Mouse (Mus musculus): ENCODE measurements at regions not wholly inside any gene's neighbourhood (a gene's known extent, or its start where the extent isn't known, plus 50 kb on each side); places are given as distances from the start of the nearest gene placed in this dataset.

DNA sequence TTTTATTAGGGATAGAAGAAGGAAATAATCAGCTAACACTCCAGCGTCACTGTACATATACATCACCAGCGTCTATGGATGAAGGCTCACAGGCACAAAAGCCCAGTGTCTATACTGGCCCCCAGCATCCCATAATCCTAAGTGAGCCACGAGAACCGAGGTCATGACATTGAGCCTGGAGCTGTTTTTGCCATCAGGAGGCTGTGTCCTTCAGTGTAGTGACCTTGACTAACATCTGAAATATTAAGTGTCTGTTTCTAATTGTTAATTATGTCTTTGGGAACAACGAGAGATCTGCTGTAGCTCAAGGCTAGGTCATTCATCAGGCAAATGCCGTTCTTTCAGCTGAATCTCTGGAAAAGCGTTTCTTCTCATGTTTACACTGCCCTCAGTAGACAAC, 68.5 kb upstream of the Robo1 start:
- Histone ChIP-seq H3K4me2 (no peak overlapping the region), H3K9ac (no peak overlapping the region), H3K4me3 (no peak overlapping the region), H3K4me1 (peaks cover 5% of the 10 kb centered on the region), H3K27ac (replicated peaks) (no peak overlapping the region), H3K36me3 (no peaks in the 10 kb centered on the region), H3K9me3 (no peaks in the 10 kb centered on the region), H3K27me3 (replicated peaks) (no peaks in the 10 kb centered on the region)
- WGBS: 63% methylated on average over 7 of the region's 7 CpGs
- ATAC-seq (ENCODE audit: extremely low read depth, insufficient number of reproducible peaks, low FRiP score, low TSS enrichment): no peak

DNA sequence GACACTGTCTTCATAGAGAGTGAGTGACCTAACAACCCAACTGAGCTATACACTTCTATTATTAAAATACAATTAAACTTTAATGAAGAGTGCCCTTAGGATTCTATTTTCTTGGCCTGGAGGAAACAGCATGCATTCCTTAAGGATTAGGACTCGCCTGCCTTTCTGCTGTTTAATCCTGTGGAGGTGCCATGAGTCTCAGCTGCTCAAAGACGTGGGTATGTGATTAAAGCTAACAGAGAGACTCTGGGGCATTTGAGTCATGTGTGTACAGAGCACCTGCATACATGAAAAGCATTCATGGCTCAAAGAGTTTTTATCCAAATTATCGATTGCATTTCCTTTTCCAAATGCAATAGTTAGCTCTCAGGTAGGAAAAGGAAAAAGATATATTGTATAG, 51.7 kb upstream of the Robo1 start:
- Histone ChIP-seq H3K4me1 (no peaks in the 10 kb centered on the region), H3K27ac (replicated peaks) (no peak overlapping the region), H3K4me3 (no peak overlapping the region), H3K4me2 (no peak overlapping the region), H3K9me3 (no peaks in the 10 kb centered on the region), H3K27me3 (replicated peaks) (no peaks in the 10 kb centered on the region), H3K36me3 (no peaks in the 10 kb centered on the region), H3K9ac (no peak overlapping the region)
- 54% methylated on average over 3 of the region's 3 CpGs for WGBS
- ATAC-seq (ENCODE audit: extremely low read depth, insufficient number of reproducible peaks, low FRiP score, low TSS enrichment): no peak

All from heart, embryonic 13.5 days (tissue).